Mouse (Mus musculus) layer of hippocampus, adult 8-10 months (tissue): Measurements from ENCODE around the gene Gm21988. TPM values are rescaled to one million over a fixed set of nuclear protein-coding genes. Genes with fewer than 3 reads are reported as not detected.
A peak's percentile ranks its signal among the peaks of the same experiment; 100 is the strongest.

Source experiments
- DNase-seq, 2 experiments: peaks; one replicate each; pipeline ENCODE4 v3.0.0; 2022; ENCODE audit warnings: low spot score in 2 of 2
- total RNA-seq, 4 experiments: library from RNA; stranded (reverse); gene quantifications; 2 replicates each; pipeline ENCODE4 v1.2.4; 2022

Gene Gm21988
- total RNA-seq, 4 experiments from 2014 or later: 2.5 to 8.6 (median 3.5) TPM

DNA sequence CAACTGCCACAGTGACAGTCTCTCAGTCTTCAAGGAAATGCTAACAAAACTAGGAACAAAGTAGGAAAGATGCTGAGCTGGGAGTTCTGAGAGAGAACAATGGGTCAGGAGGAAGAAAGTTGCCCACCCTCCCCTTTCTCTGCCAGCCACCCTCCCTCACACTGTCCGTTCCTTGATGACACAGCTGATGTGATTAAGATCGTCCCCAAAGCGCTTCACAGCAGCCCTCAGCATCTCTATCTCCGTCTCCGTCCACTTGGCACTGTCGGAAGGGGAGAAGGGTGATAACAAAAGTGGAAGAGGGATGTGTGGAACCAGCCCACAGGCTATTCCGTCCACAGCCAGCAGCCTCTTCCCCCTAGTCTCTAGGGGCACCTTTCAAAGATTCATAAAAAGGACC is 2.9 kb downstream of the Gm21988 start:
- peak in 1 of 2 experiments; percentile 8 for DNase-seq

DNA sequence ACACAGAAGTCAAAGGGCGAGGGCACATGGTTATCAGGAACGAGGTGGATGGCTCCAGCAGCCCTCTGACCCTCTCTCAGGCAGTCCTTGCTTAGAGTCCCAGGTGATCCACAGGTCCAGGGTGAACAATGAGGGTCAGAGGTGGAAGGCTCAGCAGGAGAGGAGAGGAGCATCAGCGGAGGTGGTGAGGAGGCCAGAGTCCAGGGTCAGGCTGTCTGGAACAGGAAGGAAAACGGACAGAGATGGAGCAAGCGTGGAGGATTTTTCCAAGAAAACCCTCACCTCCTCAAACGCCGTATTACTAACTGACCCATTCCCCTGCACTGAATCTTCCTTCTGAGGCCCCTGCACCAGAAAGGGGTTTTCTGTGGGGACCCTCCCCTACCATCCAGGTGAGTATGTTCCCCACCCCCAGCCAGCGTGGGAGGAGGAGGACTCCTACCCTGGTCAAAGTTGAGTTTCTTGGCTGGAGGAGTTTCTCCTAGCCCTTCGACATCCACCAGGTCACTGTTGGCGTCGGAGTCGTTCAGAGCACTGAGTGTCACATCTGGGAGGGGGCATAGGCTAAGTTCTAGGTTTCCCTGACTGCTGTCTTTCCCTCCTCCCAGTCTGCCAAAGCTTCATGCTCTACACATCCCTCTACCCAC is 4.3 kb downstream of the Gm21988 start:
- peak in 1 of 2 experiments; percentile 13 for DNase-seq

DNA sequence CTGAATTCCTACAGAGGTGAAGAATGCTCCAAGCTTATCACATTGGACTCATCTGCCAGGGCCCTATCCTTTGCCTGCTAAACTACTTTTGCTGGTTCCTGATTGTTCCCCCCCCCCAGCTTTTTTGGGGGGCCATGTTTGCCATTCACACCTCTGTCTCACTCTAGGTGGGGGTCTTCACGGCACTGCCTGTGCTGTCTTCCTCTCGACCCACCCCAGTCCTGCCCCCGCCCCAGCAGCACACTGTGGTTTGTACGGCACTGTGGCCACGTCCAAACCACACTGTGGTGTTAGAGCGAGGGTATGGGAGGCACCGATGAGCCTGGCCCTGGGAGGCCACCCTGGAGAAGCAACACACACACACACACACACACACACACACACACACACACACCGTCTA is 5.1 kb downstream of the Gm21988 start:
- no peak for DNase-seq

DNA sequence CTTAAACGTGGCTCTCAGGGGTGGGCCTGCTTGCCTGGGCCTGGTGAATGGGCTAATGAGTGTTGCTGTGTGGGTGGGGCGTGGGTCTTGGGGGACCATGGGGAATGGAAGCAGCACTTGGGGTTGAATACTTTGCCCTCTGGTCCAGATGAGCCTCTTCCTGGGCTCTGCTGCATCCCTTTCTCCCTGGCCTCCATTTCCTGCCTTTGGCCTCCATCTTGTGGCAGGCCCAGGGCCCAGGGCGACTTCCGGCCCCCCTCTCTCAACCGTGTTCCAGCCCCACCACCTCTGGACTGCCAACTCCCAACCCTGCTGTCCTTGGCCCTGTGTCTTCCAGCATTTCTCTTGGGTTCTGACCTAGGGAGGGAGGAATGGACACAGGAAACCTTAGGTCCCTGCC is 5.6 kb downstream of the Gm21988 start:
- no peak for DNase-seq

DNA sequence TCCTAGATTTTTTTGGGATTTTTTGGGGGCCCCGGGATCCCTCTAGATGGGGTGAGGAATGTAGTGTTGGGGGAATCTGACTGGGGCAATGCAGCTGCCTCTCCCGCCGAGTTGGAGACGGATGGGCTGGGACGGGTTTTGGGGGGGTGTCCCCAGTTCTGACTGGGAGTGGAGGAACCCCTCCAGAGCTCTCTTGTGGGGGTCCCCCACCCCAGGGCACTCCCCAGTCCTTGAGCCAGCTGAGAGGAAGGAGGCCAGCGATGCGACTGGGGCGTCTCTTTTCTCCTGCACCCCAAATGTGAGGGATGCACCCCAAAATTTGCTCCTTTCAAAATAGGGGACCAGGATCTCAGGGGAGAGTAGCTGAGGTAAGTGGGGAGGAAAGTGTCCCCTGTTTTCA is 6.6 kb downstream of the Gm21988 start:
- DNase-seq: no peak

DNA sequence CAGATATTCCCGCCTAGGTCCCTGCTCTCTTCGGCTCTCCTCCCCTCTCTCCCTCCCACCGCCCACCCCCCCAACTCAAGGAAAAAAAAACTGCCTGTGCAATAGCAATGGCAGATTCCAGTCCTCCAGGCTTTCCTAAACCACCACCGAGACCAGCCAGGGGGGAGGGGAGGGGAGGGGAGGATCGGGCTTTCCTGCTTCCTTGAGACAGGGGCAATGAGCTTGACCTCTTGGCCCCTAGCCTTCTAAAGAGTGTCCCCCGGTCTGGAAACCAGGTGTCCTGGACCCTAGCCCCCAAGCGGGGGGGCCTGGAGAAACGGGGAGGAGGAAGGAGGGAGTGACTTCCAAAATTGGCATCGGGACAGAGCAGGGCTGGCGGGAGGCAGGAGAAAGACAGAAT is 7.1 kb downstream of the Gm21988 start:
- DNase-seq: no peak

DNA sequence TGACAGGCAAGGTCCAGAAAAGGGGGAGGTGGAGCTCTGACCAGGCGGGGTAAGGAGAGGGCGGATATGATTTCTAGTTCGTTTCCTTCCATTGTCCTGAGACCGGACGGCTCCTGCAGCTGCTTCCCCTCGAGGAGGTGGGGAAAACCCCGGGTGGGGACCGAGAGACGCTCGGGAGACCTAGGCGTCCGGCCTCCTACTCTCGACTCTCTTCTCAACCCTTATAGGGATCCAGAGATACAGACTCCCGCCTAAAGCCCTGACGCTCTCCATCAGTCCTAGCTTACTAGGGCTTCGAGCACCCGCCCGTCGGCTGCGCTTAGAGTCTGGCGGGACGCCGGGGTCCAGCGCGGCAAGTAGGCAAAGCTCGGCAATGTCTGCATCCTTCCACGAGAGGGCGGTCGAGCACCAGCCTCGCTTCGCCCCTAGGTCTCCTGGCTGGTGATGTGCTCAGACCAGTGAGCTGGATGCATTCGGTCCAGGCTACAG is 9.3 kb downstream of the Gm21988 start:
- DNase-seq: peak in 1 of 2 experiments; percentile 74

DNA sequence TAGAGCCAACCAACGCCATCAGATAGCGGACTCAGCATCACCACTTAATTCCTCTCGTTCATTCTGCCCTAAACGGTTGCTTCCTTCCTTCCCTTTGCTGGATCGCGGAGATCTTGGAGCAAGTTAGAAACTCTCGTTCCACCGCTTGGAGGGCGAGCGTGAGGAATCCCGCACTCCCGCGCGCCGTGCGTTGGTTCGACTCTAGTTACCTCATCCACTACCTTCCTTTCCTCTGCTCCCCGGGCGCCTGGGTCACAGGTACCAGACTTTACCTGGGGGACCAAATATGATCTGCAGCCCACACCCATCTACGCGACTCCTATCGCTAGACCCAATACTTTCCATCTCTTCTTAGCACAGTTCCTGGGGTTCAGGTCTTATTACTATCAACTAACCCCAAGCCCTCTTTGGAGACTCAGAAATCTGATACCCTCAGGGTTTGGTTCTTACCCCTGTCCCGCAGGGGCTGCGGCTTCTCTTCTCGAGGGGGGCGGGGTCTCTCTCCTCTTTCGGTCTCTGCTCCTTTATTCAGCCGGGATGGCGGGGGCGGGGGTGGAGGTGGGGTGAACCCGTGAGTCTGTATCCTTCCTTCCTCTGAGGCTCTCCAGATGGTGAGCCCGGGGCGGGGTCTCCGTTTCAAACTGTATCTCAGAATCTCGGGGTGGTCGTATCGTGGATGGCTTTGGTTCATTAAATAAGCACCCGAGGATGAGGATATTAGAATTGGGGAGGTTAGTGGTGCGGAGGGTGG is 10.2 kb downstream of the Gm21988 start, which contains the start of gene Bcl6b:
TSS of gene Bcl6b (minus strand) at position 539 of the 751 bp plus-strand sequence.
- no peak for DNase-seq

DNA sequence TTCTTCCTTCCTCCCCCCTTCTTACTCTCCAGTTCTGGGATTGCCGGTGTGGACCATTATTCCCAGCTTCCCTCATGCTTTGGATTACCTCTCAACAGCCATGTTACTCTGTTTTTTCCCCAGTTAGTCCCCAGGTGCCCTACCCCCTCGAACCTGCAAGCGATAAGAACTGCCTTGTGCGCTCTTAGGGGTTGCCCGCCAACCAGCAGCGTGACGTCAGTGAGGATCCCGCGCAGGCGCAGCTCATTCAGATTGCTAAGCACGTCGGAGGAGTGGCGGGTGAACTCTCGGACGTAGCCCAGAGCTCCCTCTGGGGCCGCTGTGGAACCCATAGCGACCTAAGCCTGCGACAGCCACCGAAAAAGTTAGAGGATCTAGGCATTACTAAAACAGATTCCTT is 10.8 kb downstream of the Gm21988 start:
- peak in 1 of 2 experiments; percentile 60 for DNase-seq

DNA sequence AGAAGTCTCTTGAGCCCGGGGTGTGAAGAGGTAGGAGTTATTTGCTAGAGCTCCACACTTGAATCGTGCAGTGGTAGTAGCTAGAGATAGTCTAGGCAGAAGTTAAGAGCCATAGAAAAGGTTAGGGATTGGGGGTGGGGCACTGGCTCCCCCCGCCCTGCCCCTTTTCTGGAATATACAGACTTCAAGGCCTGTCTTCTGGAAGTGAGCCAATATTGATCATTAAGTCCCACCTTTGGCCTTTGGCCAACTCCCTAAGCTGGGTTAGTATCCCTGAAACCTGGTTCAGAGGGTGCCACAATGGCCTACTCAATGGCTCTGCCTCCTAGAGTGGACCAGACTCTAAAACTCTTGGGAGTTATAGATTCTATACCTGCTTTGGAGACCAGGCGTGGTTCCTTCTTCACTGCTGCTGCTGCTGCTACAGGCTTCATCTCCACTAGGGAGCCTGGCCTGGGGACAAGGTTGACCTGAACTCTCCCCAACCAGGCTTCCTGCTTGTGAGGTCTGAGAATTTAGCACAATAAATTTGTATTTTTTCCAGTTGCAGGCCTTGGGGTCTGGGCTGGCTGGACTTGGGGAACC is 11.9 kb downstream of the Gm21988 start:
- DNase-seq: no peak

DNA sequence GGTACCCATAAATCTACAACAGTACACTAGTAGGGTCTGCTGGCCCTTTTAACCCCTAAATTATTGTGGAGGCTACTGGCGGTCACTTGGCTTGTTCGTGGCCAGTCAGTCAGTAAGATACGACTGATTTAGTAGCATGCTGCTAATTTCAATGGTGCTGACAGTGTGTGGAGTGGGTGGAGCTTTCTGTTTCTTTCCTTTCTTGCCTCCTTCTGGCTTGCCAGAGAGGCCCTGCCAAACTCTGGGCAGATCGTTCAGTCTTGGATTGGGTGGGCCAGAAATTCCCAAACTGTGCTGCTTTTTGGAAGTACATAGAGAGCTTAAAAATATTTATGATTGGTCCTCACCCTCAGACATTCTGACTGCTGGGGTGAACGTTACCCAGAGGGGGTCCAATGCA is 12.5 kb downstream of the Gm21988 start:
- DNase-seq: peak in 1 of 2 experiments; percentile 24

DNA sequence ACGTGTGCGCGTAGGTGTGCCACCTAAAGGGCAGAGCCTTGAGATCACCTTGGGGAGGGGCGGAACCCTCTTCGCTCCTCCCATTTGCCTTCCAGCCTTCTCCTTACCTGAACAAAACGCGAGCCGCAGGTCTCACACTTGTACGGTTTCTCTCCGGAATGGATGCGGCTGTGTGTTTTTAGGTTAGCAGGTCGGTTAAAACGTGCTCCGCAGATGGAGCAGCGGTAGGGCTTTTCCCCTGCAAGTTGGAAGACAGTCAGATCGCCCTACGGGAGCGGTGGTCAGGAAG is 13.1 kb downstream of the Gm21988 start:
- no peak for DNase-seq

DNA sequence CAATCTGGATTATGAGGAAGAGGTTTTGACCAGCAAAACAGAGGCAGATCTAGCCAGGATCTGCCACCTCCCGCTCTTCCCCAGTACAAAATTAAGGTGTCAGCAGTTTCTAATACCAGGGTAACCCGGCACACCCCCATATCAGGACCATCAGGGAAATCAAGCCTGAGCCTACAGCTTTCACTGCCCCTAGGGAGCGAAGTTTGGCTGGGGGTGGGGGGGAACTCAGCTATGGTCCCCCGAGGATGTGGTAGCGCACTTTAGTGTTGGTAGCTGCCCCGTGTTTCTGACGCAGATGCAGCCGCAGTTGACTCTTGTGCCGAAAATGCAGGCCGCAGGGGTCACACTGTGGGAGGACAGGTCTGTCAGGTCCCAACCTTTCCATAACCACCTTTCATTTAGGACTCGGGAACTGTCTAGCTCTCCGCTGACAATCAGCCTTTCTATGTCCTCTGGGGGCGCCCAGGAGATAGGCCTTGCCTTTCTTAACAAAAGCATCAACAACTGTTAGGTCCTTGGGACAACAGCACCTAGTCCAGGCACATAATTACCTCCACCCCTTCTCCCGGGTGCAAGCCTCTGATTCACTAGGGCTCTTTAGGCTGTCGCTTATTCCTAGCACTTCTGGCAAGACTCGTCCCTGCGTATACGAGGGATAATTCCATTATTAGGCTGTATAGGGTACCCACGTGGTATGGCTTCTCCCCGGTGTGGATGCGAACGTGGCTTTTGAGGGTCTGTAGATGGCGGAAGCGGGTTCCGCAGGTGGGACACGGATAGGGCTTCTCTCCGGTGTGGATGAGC is 13.6 kb downstream of the Gm21988 start:
- no peak for DNase-seq

DNA sequence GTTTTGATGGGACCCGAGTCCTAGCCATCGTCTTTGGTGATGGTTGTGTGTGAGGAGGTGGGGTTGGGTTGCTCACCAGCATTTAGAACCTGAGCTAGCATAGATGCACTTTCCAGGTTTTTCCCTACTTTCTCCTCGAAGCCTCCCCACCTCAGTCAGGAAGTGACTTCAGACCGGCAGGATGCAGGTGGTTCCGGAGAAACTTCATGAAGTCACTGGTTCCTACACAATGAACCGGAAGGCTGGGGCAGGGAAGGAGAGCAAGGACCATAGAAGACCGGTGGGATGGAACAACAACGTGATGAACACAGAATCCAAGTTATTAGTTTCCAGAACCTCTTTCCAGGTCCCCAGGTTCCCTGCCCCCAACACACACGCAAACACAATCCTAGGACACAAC is 15.9 kb downstream of the Gm21988 start:
- peak in 1 of 2 experiments; percentile 5 for DNase-seq

DNA sequence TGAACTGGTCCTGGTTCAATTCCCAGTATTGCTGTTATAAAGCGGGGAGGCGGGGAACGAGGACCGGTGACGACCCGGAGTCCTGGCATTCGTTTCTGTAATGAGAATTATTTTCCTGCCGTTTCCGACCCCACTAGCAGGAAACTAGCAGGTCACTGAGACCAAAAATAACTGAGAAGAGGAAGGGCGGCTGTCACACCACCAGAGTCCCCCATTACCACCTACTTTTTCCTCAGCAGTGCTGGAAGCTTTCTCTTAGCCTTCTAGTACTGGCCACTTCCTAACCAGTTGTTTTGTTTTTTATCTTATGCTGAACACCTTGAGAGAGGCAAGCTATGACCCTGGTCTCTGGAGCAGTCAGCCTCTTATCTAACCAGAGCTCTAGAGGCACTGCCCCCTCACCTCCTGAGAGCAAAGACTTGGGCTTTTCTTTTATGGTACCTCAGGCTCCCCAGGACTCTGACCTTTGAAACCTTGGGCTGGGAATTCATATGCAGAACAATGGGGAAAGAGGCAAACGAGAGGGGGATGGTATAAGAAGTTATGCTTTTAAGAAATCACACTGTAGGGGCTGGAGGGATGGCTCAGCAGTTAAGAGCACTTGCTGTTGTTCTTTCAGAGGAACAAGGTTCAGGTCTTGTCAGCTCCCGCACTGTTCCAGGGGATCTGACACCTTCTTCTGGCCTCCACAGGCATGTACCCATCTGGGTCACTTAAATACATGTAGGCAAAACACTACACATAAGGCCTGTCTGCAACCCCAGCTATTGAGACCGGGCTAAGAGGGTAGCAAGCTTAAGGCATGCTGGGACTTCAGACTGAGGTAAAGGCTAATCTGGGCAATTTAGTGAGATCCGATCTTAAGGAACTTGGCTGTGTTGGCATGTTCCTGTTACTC is 17.8 kb downstream of the Gm21988 start:
- peak in 1 of 2 experiments; percentile 8 for DNase-seq

DNA sequence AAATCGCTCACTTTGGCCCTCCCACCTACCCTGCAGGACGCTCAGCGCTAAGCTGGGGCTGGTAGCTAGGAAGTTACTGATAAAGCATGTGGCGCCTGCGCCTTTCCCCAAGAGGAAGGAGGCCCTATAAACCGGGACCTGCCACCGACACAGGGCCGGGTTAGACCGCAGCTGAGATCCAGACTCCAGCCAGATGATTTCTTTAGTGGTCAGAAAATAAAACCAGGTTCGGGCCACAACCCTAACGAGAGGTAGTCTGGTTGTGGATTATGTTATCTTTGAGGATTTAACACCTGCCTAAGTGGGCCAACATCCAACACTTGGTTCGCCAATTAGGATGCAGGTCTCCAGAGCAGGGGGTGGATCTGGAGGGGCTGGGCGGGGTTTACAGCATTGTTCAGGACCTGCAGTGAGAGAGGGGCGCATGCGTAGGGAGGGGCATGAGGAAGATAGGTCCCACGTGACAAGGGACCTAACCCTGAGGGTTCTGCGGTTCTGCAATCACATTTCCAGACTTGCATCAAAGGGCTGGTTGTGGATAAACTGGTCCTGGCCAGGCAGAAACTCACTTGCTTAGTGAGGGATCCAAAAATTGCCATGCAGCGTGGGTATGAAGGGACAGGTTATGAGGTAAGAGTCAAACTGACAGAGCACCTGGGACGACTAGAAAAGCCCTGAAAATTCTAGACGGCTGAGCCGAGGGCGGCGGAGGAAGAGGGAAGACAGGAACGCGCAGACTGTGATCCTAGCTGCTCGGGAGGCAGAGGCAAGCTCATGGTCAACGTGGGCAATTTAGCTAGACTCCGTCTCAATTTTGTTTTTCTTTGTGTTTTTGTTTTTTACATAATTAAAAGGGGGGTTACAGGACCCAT is 18.7 kb downstream of the Gm21988 start, which contains the start of gene Slc16a13:
TSS of gene Slc16a13 (minus strand) at position 334 of the 872 bp plus-strand sequence.
- peak; percentile 95 for DNase-seq

DNA sequence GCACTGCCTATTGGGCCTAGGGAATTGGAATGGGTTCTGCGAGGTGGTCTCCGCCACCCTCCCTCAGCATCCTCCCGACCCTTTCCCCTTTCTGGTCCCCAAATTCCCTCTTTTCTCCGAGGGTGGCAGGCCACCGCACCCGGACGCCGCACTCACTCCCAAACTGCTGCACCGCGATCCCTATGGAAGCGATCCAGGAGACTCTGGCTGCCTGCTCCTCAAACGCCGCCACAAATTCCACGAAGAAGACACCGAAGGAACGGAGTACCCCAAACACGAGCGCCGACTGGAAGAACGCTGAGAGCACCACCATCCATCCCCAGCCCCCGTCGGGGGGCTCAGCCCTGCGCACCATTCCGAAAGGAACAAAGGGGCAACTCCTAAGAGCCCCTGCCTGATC is 19.3 kb downstream of the Gm21988 start:
- no peak for DNase-seq

DNA sequence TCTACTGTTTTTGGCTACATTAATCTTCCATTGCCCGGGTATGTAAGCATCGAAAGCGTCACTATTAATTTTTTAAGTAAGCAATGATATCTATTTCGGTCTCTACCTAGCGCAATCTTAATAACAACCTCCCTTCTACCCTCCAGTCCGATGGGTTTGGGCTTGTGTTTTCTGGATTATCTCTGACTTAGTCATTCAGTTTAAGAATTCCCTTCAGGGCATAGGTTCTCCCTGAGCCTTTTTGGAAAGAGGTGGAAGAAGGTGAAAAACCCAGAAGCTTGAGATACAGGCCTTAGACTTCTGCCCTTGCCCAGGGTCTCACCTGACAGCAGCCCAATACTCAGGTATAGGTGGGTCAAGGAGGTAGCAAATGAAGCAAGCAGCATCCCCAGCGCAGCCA is 19.8 kb downstream of the Gm21988 start:
- DNase-seq: peak in 1 of 2 experiments; percentile 5

DNA sequence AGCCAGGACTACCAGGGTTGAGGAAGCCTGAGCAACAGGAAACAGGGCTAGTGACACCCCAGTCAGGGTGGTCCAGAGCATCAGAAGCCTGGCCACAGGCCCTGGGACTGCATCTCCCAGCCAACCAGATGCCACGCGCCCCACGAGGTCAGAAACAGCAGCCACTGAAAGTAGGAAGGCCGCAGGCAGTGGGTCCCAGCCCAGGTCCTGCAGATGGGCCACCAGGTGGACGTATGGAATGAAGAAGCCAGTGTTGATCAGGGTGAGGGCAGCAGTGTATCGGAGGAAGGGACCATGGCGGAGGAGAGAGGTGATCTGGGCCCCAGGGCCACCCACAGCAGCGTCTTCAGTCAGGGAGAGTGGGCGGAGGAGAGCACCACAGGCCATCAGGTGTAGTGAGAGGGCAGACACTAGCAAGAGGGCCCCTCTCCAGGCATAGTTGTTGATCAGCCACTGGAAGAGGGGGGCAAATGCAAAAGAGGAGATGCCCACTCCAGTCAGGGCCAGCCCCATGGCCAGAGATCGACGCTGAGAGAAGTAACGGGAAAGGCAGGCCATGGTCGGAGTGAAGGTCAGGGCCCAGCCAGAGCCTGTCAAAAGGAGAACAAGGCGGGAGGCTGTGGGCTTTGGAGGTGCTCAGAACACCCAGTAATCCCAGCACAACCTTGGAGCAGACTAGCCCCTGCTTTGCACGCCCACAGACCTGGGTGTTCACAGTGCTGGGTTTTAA is 20.7 kb downstream of the Gm21988 start:
- peak in 1 of 2 experiments; percentile 5 for DNase-seq
